Mouse (Mus musculus): ENCODE data around the gene Myo1d.

DNA sequence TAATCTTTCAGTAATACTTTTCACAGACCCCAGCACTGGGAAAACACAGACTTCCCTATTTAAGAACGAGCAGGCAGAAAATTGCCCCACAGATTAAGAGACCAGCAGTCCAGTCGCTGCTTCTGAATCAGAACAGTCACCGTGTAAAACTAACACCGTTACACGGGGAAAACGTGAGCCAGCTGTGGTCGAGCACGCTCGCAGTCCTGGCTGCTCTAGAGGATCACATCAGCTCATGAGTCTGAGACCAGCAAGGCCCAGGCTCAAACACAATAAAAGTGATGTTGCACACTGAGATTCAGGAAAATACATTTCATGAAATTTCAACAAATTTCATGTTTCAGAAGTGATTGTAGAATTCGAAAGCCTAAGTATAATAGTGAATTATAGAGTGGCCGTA is 194.6 kb downstream of the Myo1d start:
- TF ChIP-seq CTCF (IDR thresholded peaks at IDR 0.05; ENCODE audit: low read depth) = no peak
- no peak for TF ChIP-seq EP300 (optimal IDR thresholded peaks at IDR 0.05)
